Mouse (Mus musculus) MEL (cell line): ENCODE results near the gene Zfp488. TPM values are rescaled to one million over a fixed set of nuclear protein-coding genes. Genes with fewer than 3 reads are reported as not detected.

Experiments used
- DNase-seq: peaks from one replicate; pipeline ENCODE4 v3.0.0; 2011; ENCODE audit warnings: low read depth, low spot score
- H3K27ac ChIP-seq: 2 replicates; pipeline ENCODE4 v1.5.1; 2012; ENCODE audit warnings: low read depth, mild to moderate bottlenecking, control low read depth, low read length, moderate library complexity; ENCODE audit not compliant: control insufficient read depth
- H3K27me3 ChIP-seq, 2 experiments: fragments of 150-350 bp in 1 of 2; sonication (generic) in 1 of 2; 2 replicates each; pipeline ENCODE4 v1.6.1; 2012; ENCODE audit warnings: low read length in 2 of 2, mild to moderate bottlenecking in 2 of 2, improper control_type of control experiment in 1 of 2, moderate library complexity in 1 of 2; ENCODE audit not compliant: insufficient read depth in 2 of 2, control insufficient read depth in 1 of 2
- H3K36me3 ChIP-seq, 2 experiments: 2 replicates each; pipeline ENCODE4 v1.6.1; 2012 to 2014; ENCODE audit warnings: low read length in 2 of 2, improper control_type of control experiment in 1 of 2, inconsistent platforms in 1 of 2, mild to moderate bottlenecking in 1 of 2; ENCODE audit not compliant: insufficient read depth in 2 of 2, control insufficient read depth in 1 of 2
- H3K4me1 ChIP-seq, 2 experiments: fragments of 150-350 bp in 1 of 2; sonication (generic) in 1 of 2; 2 replicates each; pipeline ENCODE4 v1.6.1; 2012; ENCODE audit warnings: low read length in 2 of 2, improper control_type of control experiment in 1 of 2, mild to moderate bottlenecking in 1 of 2; ENCODE audit not compliant: insufficient read depth in 2 of 2, control insufficient read depth in 1 of 2
- H3K4me3 ChIP-seq, 2 experiments: fragments of 150-350 bp in 1 of 2; sonication (generic) in 1 of 2; 2 replicates each; pipeline ENCODE4 v1.5.1; 2012; ENCODE audit warnings: low read depth in 2 of 2, low read length in 2 of 2, mild to moderate bottlenecking in 2 of 2, moderate library complexity in 2 of 2, control low read depth in 1 of 2, improper control_type of control experiment in 1 of 2; ENCODE audit not compliant: control insufficient read depth in 1 of 2, insufficient read depth in 1 of 2
- H3K79me2 ChIP-seq: 2 replicates; pipeline ENCODE4 v1.6.1; 2012; ENCODE audit warnings: mild to moderate bottlenecking, low read length, moderate library complexity; ENCODE audit not compliant: control insufficient read depth, poor library complexity, insufficient read depth
- H3K9ac ChIP-seq: 2 replicates; pipeline ENCODE4 v1.6.1; 2012; ENCODE audit warnings: low read depth, mild to moderate bottlenecking, control low read depth, low read length, moderate library complexity; ENCODE audit not compliant: control insufficient read depth, poor library complexity, severe bottlenecking
- H3K9me3 ChIP-seq: fragments of 150-350 bp; sonication (generic); replicated peaks from 2 replicates; pipeline ENCODE4 v1.6.1; 2012; ENCODE audit warnings: mild to moderate bottlenecking, low read length, improper control_type of control experiment, moderate library complexity; ENCODE audit not compliant: insufficient read depth
- CHD2 ChIP-seq: IDR thresholded peaks from 2 replicates; pipeline ENCODE4 v1.6.1; 2011; ENCODE audit warnings: low read length, improper control_type of control experiment
- CTCF ChIP-seq, 3 experiments: IDR thresholded peaks in 2 of 3; conservative IDR thresholded peaks in 1 of 3; 2 replicates each; pipeline ENCODE4 v1.5.1; 2011 to 2012; ENCODE audit warnings: low read length in 3 of 3, low read depth in 2 of 3, mild to moderate bottlenecking in 2 of 3, improper control_type of control experiment in 1 of 3, inconsistent platforms in 1 of 3, mixed read lengths in 1 of 3, moderate library complexity in 1 of 3; ENCODE audit not compliant: control insufficient read depth in 1 of 3, insufficient read depth in 1 of 3, poor library complexity in 1 of 3, severe bottlenecking in 1 of 3
- E2F4 ChIP-seq: IDR thresholded peaks from 2 replicates; pipeline ENCODE4 v1.6.1; 2011; ENCODE audit warnings: low read depth, low read length, improper control_type of control experiment, borderline replicate concordance
- ELF1 ChIP-seq: IDR thresholded peaks from 2 replicates; pipeline ENCODE4 v1.6.1; 2014; ENCODE audit warnings: low read depth, mild to moderate bottlenecking, inconsistent platforms, low read length, improper control_type of control experiment, moderate library complexity
- GATA1 ChIP-seq: IDR thresholded peaks from 2 replicates; pipeline ENCODE4 v1.6.1; 2011; ENCODE audit warnings: low read depth, low read length, improper control_type of control experiment
- HCFC1 ChIP-seq: IDR thresholded peaks from 2 replicates; pipeline ENCODE4 v1.6.1; 2012; ENCODE audit warnings: low read depth, mild to moderate bottlenecking, inconsistent platforms, low read length, improper control_type of control experiment, moderate library complexity
- MEF2A ChIP-seq: IDR thresholded peaks from 2 replicates; pipeline ENCODE4 v1.6.1; 2014; ENCODE audit warnings: low read depth, mild to moderate bottlenecking, inconsistent platforms, low read length, improper control_type of control experiment; ENCODE audit not compliant: poor library complexity, insufficient replicate concordance, severe bottlenecking; ENCODE audit errors: extremely low read depth
- MYB ChIP-seq: IDR thresholded peaks from 2 replicates; pipeline ENCODE4 v1.6.1; 2011; ENCODE audit warnings: mild to moderate bottlenecking, low read depth, low read length, improper control_type of control experiment
- MYC ChIP-seq: IDR thresholded peaks from 2 replicates; pipeline ENCODE4 v1.6.1; 2011; ENCODE audit warnings: low read depth, mild to moderate bottlenecking, low read length, improper control_type of control experiment, moderate library complexity
- POLR2AphosphoS5 ChIP-seq: IDR thresholded peaks from 2 replicates; pipeline ENCODE4 v1.6.1; 2012; ENCODE audit warnings: low read depth, borderline replicate concordance, mild to moderate bottlenecking, inconsistent platforms, low read length, moderate library complexity, mixed read lengths
- RAD21 ChIP-seq: IDR thresholded peaks from 2 replicates; pipeline ENCODE4 v1.6.1; 2011; ENCODE audit warnings: mild to moderate bottlenecking, low read depth, low read length, improper control_type of control experiment
- RCOR1 ChIP-seq: IDR thresholded peaks from 2 replicates; pipeline ENCODE4 v1.6.1; 2012; ENCODE audit warnings: low read depth, mild to moderate bottlenecking, inconsistent platforms, low read length, improper control_type of control experiment
- SIN3A ChIP-seq: IDR thresholded peaks from 2 replicates; pipeline ENCODE4 v1.6.1; 2012; ENCODE audit warnings: low read length, improper control_type of control experiment, inconsistent platforms
- TCF12 ChIP-seq: IDR thresholded peaks from 2 replicates; pipeline ENCODE4 v1.6.1; 2014; ENCODE audit warnings: low read depth, mild to moderate bottlenecking, inconsistent platforms, low read length, improper control_type of control experiment, moderate library complexity
- UBTF ChIP-seq: IDR thresholded peaks from 2 replicates; pipeline ENCODE4 v1.6.1; 2012; ENCODE audit warnings: low read depth, mild to moderate bottlenecking, inconsistent platforms, low read length, improper control_type of control experiment, moderate library complexity, borderline replicate concordance; ENCODE audit not compliant: insufficient read depth
- ZNF384 ChIP-seq: IDR thresholded peaks from 2 replicates; pipeline ENCODE4 v1.6.1; 2012; ENCODE audit warnings: low read depth, mild to moderate bottlenecking, inconsistent platforms, low read length, improper control_type of control experiment
- polyA plus RNA-seq, 2 experiments: library from polyadenylated mRNA; stranded (reverse) in 1 of 2; unstranded in 1 of 2; fragments of >175 nt in 1 of 2; fragments of >200 nt in 1 of 2; gene quantifications; 2 replicates each; pipeline versions ENCODE4 v1.2.1 to v1.2.4; 2012; ENCODE audit warnings: low replicate concordance in 2 of 2, low read depth in 1 of 2; ENCODE audit not compliant: insufficient read length in 2 of 2, insufficient read depth in 1 of 2, missing spikeins in 1 of 2
- total RNA-seq: library from RNA; depleted of rRNA; stranded (reverse); fragments of 300-350 nt; gene quantifications from 2 replicates; pipeline ENCODE4 v1.2.3, GENCODE M21; 2012

Gene Zfp488
- total and polyA plus RNA-seq, 3 experiments = not detected

- H3K27me3 ChIP-seq = no peaks in the 10 kb centered on the region
- no peaks in the 10 kb centered on the region for H3K4me1 ChIP-seq
- no peaks in the 10 kb centered on the region for H3K36me3 ChIP-seq
- DNase-seq = no peak
- TF ChIP-seq CTCF (IDR thresholded peaks at IDR 0.05 in 2 of 3, conservative IDR thresholded peaks at IDR 0.05 in 1 of 3; ENCODE audit: control insufficient read depth in 1 of 3, insufficient read depth in 1 of 3, low read depth in 2 of 3, low read length in 3 of 3, poor library complexity in 1 of 3, severe bottlenecking in 1 of 3) (no peak), MYC (no peak), TCF12 (no peak), GATA1 (no peak), ZNF384 (no peak), SIN3A (no peak), HCFC1 (no peak), MEF2A (no peak), RAD21 (no peak), E2F4 (no peak), MYB (no peak)
- H3K4me3 ChIP-seq = no peak within 1 kb of the TSS
- H3K79me2 ChIP-seq = no peaks in the 10 kb centered on the region
- no peak within 1 kb of the TSS for H3K9ac ChIP-seq
- H3K27ac ChIP-seq = no peak within 1 kb of the TSS
- H3K9me3 ChIP-seq = no peaks in the 10 kb centered on the region
These were observed 37.8 kb downstream of the Zfp488 start, which contains the start of gene Gdf2 for GRCm38 (mm10) chr14:33940739-33941138. Gene Gdf2 (plus strand): TSS chr14:33941039.

GRCm38 (mm10) chr14:33939117-33939516 lies 39.4 kb downstream of the Zfp488 start:
- no peak for DNase-seq
- Histone ChIP-seq H3K79me2 (no peaks in the 10 kb centered on the region), H3K27ac (no peak overlapping the region), H3K36me3 (no peaks in the 10 kb centered on the region), H3K4me1 (no peaks in the 10 kb centered on the region), H3K4me3 (no peak overlapping the region), H3K9ac (no peak overlapping the region), H3K9me3 (no peaks in the 10 kb centered on the region), H3K27me3 (no peaks in the 10 kb centered on the region)
- TF ChIP-seq CHD2 (no peak), MEF2A (no peak), POLR2AphosphoS5 (no peak), ELF1 (no peak), UBTF (no peak), RCOR1 (no peak), CTCF (IDR thresholded peaks at IDR 0.05 in 2 of 3, conservative IDR thresholded peaks at IDR 0.05 in 1 of 3; ENCODE audit: control insufficient read depth in 1 of 3, insufficient read depth in 1 of 3, low read depth in 2 of 3, low read length in 3 of 3, poor library complexity in 1 of 3, severe bottlenecking in 1 of 3) (peak in 1 of 3 experiments; percentile 2; a peak in 1 of 6 replicates)
